Mouse (Mus musculus) WW6 (cell line): Measurements from ENCODE around the gene Gng7.

Experiments used
- DNase-seq: peaks from one replicate; pipeline ENCODE4 v3.0.0-alpha.2; 2013; ENCODE audit warnings: low read depth, low spot score

The Gng7 gene

GRCm38 (mm10) chr10:81025639-81026275 is 11.0 kb upstream of the Gng7 start, which contains the start of gene Diras1:
Diras1 (minus strand) TSS chr10:81025662.
- DNase-seq, result no peak

GRCm38 (mm10) chr10:81025047-81025621 is 10.4 kb upstream of the Gng7 start:
- DNase-seq, result no peak

- no peak for DNase-seq
Measured at GRCm38 (mm10) chr10:81024346-81024937, 9.7 kb upstream of the Gng7 start.

- DNase-seq, result peak; percentile 74
Measured at GRCm38 (mm10) chr10:81022744-81023143, 8.0 kb upstream of the Gng7 start.

GRCm38 (mm10) chr10:81021547-81022110 is 6.9 kb upstream of the Gng7 start:
- DNase-seq, result no peak

- no peak for DNase-seq
Measured at GRCm38 (mm10) chr10:81020207-81020606, 5.5 kb upstream of the Gng7 start.

- no peak for DNase-seq
Measured at GRCm38 (mm10) chr10:81019687-81020086, 4.9 kb upstream of the Gng7 start.

GRCm38 (mm10) chr10:81018326-81018725 is 3.6 kb upstream of the Gng7 start:
- peak; percentile 90 for DNase-seq

GRCm38 (mm10) chr10:81016645-81017044 is 1.9 kb upstream of the Gng7 start:
- DNase-seq, result no peak

GRCm38 (mm10) chr10:81015666-81016065 is 921 bp upstream of the Gng7 start:
- no peak for DNase-seq

- DNase-seq, result no peak
Measured at GRCm38 (mm10) chr10:81010851-81011250, 3.9 kb downstream of the Gng7 start.

- DNase-seq, result no peak
Measured at GRCm38 (mm10) chr10:81007240-81007639, 7.5 kb downstream of the Gng7 start.

GRCm38 (mm10) chr10:81006005-81006677 is 8.6 kb downstream of the Gng7 start:
- no peak for DNase-seq

GRCm38 (mm10) chr10:81001161-81001560 is 13.6 kb downstream of the Gng7 start:
- DNase-seq, result no peak

- DNase-seq, result no peak
Measured at GRCm38 (mm10) chr10:81000197-81001062, 14.3 kb downstream of the Gng7 start.

- DNase-seq, result peak; percentile 60
Measured at GRCm38 (mm10) chr10:80999362-81000196, 15.2 kb downstream of the Gng7 start.

GRCm38 (mm10) chr10:80998778-80999177 is 16.0 kb downstream of the Gng7 start:
- DNase-seq, result peak; percentile 75

- no peak for DNase-seq
Measured at GRCm38 (mm10) chr10:80998021-80998420, 16.7 kb downstream of the Gng7 start.

GRCm38 (mm10) chr10:80997332-80997731 is 17.4 kb downstream of the Gng7 start:
- no peak for DNase-seq

GRCm38 (mm10) chr10:80996501-80996900 is 18.2 kb downstream of the Gng7 start:
- no peak for DNase-seq
